Mouse (Mus musculus): ENCODE measurements around the gene Abca13.

Abca13 gene

DNA sequence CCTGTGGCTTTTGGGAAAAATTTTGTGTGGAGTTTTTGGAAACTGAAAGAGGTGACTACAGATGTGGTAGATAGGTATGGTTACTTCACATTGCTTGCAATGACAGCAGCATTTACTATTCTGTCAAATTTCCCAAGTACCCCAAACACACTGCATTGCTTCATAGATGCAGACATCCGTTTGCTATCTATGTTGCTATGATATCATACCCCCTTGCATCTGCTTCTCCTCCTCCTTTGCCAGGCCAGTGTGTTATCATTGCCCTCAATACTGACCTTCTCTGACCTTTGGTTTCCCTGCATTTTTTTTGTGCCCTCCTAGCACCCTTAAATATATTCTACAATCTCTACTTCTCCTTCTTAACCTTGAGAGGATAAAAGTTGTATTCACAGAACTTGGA is 341.4 kb downstream of the Abca13 start:
- DNase-seq (ENCODE audit: low read depth, low spot score): no peak

DNA sequence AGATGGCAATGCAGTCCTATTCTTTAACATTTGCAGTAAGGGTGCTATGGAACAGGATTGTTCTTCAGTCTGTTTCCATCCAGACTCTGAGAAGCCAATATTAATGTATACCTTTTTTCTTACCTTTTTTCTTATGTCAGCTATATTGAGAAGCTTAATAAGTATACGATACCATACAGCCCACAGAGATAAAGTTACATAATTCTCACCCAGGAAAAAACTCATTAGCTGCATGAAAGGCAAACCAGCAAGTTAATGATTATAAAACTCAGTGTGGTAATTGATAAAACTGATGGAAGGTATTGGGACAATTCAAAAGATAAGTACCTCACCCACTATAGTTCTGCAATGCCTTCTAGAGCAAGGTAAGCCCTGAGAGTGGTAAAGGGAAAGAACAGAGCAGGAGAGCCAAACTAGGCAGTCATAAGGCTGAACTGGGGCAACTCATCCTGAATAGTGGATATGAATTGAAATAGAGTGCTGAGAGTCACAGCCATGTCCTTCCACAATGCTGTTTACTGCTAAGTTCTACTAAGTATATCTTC is 342.0 kb downstream of the Abca13 start:
- DNase-seq (ENCODE audit: low read depth, low spot score): no peak

DNA sequence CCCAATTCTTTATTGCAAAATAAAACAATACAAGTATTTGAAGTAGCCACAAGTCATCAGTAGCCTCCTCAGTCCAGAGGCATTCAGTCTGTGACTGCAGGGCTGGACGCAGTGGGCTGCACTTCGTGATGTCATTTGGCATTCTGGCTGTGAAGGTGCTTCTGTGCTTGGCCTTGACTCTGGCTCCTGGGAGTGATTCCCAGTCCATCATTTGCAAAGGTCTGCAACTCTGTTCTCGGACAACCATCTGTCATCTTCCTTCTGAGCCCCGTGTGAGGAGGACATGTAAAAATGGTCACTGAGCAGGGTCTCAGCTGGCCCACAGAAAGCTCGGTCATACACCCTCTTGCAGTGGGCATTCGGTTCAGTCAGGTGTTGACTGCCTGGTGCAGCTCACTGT is 345.1 kb downstream of the Abca13 start:
- no peak for DNase-seq (ENCODE audit: low read depth, low spot score)

DNA sequence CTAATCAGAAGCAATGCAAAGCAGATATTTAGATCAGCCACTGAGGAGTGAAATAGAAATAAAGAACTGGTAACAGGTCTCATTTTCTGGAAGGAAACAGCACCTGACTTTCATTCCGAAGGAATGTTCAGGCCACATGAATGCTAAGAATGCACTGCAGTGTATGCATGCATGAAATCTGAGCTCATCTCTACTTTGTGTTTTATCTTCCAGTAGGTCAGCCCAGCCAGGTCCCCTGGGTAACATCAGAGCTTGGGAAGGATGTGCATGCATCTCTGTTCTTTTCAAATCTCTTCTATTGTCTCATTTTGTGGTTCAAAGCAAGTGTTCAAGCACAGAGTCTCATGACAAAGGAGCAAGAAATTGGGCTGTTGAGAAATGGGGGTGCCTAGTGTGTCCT is 346.6 kb downstream of the Abca13 start:
- DNase-seq (ENCODE audit: low read depth, low spot score): no peak

- DNase-seq (ENCODE audit: low read depth, low spot score): no peak
Observed at GRCm38 (mm10) chr11:9560026-9560425, 368.3 kb downstream of the Abca13 start.

- DNase-seq (ENCODE audit: low read depth, low spot score): no peak
Observed at GRCm38 (mm10) chr11:9568302-9568701, 376.6 kb downstream of the Abca13 start.

DNA sequence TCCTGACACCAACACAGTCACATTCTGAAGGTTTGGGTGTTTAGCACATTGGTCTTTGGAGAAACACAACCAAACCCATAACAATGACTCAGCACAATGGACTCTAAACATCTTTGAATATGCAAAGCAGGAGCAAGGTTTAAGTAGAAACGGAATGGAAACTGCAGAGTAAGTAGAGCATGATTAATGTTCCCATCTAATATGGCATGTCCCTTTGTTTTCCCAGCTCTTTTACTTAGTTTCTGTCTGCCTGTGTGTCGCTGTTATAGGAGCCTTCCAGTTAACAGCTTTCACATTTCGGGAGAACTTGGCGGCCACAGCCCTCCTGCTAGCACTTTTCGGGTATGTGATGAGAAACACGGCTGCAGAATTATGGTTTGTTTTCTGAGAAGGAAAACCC is 378.6 kb downstream of the Abca13 start:
- DNase-seq (ENCODE audit: low read depth, low spot score): no peak

GRCm38 (mm10) chr11:9574894-9575293 is 383.2 kb downstream of the Abca13 start:
- no peak for DNase-seq (ENCODE audit: low read depth, low spot score)

DNA sequence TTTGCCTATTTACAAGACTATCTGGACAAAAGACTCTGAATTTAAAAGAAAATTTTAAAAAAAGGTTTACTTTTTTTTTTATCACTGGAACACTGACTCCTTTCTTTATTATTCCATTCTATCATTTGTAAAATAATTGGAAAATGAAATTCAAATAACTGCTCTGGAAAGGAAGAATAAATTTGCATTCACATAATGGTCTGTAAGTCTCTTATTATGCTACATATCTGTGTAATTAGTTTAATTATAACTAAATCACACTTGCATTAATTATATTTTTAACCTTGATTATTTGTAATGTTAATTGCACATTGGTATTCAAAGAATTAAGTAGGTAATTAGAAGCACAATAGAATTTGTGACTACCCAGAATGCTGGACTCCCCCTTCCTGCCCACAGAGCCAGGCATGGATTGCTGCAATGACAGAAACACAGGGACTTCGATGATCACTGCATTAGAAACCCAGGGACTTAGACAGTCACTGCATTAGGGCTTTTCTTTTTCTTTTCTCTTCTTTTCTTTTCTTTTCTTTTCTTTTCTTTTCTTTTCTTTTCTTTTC is 400.1 kb downstream of the Abca13 start:
- DNase-seq (ENCODE audit: low read depth, low spot score): no peak

GRCm38 (mm10) chr11:9597299-9597698 is 405.6 kb downstream of the Abca13 start:
- DNase-seq (ENCODE audit: low read depth, low spot score): no peak

GRCm38 (mm10) chr11:9601096-9601495 is 409.4 kb downstream of the Abca13 start:
- DNase-seq (ENCODE audit: low read depth, low spot score): no peak

DNA sequence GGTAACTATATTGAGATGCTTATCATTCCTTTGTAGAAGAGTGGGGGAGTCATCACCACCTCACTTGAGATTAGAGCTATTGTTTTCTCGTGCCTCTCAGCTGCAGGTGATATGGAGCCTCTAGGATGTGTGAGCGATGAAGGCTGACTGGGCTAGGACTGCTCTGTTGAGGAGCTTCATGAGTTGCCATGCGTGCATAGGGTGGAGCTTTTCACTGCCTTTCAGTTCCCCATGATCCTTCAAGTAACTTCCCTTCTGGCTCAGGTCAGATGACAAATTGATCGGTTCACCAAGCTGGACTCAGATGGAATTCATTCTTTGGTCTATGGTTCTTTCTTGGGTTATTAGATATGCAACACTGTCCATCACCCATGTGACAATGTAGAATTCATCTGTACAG is 410.4 kb downstream of the Abca13 start:
- no peak for DNase-seq (ENCODE audit: low read depth, low spot score)

- DNase-seq (ENCODE audit: low read depth, low spot score): no peak
Observed at GRCm38 (mm10) chr11:9608249-9608648, 416.5 kb downstream of the Abca13 start.

GRCm38 (mm10) chr11:9609075-9609474 is 417.3 kb downstream of the Abca13 start:
- no peak for DNase-seq (ENCODE audit: low read depth, low spot score)

GRCm38 (mm10) chr11:9616133-9616532 is 424.4 kb downstream of the Abca13 start:
- no peak for DNase-seq (ENCODE audit: low read depth, low spot score)

DNA sequence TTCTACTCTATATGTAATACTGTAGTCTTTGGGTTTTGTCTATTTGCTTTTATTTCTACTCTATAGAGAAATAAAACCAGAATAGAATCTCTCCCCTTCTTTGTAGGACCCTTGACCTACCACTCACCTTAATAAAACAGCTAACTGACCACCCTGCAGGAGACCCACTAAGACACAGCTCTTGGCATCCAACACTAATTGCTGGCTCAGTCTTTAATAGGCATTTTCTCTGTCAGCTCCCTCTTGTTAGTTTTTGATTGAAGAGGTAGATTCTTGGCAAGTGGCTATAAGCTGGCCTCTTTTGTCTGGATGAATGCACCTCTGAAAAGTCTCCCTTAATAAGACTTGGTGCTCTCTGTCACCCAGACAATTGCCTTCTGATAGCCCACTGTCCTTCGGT is 424.9 kb downstream of the Abca13 start:
- DNase-seq (ENCODE audit: low read depth, low spot score): no peak

DNA sequence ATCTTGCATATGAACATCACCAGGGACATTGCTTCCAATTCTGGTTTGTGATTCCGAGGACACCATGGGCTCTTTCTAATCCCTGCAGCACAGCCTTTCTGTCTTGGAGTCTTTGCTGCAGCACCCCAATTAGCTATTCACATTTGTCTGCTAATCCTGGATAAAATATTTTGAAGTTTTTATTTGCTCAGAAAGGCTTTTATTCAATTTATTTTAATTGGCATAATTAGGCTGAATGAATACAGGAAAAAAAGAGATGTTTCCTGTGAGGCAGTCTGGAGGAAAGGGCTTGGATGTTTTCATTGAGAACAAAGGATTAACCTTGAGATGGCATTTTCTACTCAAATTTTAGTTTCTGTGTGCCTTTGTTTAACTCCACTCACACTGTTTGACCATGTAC is 428.2 kb downstream of the Abca13 start:
- DNase-seq (ENCODE audit: low read depth, low spot score): no peak

GRCm38 (mm10) chr11:9622888-9623287 is 431.1 kb downstream of the Abca13 start:
- no peak for DNase-seq (ENCODE audit: low read depth, low spot score)

- no peak for DNase-seq (ENCODE audit: low read depth, low spot score)
Observed at GRCm38 (mm10) chr11:9624753-9625152, 433.0 kb downstream of the Abca13 start.

GRCm38 (mm10) chr11:9625812-9626211 is 434.1 kb downstream of the Abca13 start:
- no peak for DNase-seq (ENCODE audit: low read depth, low spot score)

DNA sequence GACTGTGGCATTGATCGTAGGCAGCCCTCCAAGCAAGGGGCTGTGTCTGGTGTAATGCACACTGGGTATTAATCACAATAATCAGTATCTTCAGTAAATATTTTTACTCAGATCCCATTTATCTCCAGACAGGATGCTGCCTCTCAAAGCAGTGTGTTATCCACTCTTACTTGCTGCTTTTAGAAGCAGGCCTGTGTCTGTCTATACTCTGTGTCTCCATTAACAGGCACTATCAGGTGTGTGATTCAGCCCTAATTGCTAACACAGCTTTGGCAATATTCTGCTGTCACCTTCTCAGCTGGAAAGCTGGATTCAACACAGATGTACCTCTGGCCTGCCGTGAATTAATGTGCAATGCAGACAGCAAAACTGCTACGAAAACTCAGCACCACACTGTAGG is 455.5 kb downstream of the Abca13 start:
- no peak for DNase-seq (ENCODE audit: low read depth, low spot score)

- DNase-seq (ENCODE audit: low read depth, low spot score): no peak
Observed at GRCm38 (mm10) chr11:9647991-9648390, 456.2 kb downstream of the Abca13 start.

GRCm38 (mm10) chr11:9666648-9667255 is 475.0 kb downstream of the Abca13 start:
- no peak for DNase-seq (ENCODE audit: low read depth, low spot score)

- DNase-seq (ENCODE audit: low read depth, low spot score): no peak
Observed at GRCm38 (mm10) chr11:9669430-9669829, 477.7 kb downstream of the Abca13 start.

Measured in brain, embryonic 18.5 days (tissue).